Mouse (Mus musculus) skeletal muscle tissue, adult 2 months (tissue): ENCODE data around the gene Gpkow.
"Not testable (repeated sequence)": the region's sequence is repeated elsewhere in the genome, so short reads cannot be mapped to it uniquely, and the experiment has no call there.

ENCODE experiments used
- DNase-seq: peaks from one replicate; pipeline ENCODE4 v3.0.0-alpha.2; 2012; ENCODE audit warnings: low read depth, low spot score

Gene Gpkow

DNA sequence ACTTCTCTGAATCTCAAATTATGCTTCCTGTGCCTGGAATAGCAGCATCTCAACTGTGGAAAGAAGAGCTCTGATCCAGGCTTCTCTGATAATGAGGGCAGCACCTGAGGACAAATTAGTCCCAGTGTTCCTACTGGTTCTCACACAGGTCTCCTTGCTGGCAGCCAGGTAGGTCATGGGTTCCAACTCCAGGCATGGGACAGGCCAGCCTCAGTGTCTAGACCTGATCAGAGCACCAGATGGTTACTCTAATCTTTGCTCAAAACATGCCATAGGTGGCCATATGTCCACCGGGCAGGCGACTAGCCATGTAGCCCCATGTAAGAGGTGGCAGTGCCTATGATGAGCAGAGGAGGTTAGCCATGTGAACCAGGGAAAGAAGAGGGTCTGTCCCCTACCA, 8.6 kb upstream of the Gpkow start:
- DNase-seq = no peak

DNA sequence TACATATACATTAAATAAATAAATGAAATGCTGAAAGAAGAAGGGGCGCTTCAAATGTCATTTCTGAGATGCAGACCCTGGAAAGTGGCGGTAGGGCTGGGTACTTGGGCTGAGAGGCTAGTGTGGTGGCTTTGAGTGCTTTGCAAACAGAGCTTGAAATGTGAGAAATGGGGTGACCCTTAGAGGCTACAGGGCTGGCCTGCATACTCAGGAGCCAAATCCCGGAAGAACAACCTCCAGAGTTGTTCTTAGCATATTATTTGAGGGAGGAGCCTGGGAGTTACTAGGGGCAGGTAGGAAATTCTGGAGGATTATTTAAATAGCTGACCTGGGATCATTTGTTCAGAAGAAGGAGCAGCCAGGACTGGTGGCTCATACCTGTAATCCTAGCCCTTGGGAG, 6.4 kb upstream of the Gpkow start:
- no peak for DNase-seq

DNA sequence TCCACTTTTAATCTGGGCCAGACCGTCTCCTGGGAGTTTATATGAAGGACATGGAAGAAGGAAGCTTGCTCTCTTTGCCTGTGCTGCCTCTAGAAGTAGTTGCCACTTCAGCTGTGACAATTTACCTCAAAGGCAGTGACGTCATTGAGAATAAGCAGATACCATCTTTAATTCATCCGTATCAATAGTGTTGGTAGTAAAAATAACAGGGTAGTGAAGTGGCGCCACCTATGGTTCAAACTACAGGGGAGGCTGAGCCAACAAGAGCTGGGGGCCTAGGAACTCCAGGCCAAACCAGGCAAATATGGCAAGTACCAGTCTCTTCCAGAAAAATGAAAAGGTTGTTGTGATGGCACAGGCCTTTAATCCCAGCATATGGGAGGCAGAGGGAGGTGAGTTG, 4.1 kb upstream of the Gpkow start:
- no peak for DNase-seq

DNA sequence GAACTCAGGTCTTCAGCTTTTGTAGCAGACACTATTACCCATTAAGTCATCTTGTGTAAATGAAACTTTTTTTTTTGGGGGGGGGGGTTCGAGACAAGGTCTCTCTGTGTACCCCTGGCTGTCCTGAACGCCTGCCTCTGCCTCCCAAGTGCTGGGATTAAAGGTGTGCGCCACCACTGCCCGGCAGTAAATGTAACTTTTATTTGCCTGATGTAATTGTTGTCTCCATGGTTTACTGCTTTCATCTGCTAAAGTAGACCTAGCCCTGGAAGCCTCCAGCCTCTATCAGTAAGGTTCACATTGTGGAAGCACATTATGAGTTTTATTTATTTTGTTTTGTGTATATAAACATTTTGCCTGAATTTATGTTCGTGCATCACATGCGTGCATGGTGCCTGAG, 411 bp upstream of the Gpkow start:
- DNase-seq = no peak

DNA sequence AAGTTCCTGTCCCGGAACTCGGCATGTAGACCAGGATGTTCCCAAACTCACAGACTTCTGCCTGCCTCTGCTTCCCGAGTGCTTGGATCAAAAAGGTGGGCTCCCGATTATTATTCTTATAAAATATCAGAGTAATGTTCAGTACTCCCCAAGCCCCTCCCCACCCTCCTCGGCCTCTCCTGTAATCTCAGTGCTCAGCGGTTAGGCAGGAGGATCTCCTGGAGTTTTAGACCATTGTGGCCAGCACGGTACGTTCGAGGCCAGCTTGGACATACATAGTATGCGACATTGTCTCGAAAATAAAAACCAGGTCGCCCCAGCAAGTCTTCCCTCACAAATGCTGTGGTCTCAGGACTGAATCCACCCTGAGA, 16.8 kb downstream of the Gpkow start:
- DNase-seq = not testable (repeated sequence)

DNA sequence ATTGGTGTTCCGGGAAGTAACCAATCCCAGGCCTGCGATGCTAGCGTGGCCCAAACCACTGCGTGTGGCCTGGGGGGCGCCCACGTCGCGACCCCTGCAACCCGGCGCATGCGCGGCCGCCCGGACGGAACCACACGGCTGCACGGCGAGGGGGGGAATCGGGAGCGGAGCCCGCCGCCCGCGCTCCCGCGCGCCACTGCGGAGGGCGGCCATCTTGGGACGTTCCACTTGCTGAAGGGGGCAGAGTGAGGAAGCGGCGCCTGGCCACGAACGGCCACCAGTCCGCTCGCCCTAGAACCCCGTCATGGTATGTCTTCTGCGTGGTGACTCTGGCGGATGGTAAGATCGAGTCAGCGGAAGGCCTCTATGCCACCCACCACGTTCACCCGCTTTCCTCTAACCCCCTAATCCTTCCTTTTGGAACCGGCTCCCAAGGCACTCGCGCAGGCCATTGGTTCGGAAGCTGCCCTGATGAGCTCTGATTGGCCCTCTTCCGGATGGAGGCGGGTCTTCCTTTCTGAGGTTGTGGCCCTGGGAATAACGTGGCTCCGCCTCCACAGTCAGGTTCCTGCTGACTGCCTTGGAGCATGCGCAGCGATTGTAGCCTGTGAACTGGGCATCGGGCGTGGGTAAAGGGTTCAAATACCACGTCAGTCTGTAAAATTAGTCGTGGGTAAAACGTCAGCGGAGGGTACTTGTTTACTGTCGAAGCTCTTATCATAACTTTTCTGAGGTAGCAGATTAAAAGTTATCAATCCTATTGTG, 17.4 kb downstream of the Gpkow start, which contains the start of gene Wdr45:
TSS of gene Wdr45 (plus strand) at position 199 of the 765 bp plus-strand sequence.
- DNase-seq = peak; percentile 97

DNA sequence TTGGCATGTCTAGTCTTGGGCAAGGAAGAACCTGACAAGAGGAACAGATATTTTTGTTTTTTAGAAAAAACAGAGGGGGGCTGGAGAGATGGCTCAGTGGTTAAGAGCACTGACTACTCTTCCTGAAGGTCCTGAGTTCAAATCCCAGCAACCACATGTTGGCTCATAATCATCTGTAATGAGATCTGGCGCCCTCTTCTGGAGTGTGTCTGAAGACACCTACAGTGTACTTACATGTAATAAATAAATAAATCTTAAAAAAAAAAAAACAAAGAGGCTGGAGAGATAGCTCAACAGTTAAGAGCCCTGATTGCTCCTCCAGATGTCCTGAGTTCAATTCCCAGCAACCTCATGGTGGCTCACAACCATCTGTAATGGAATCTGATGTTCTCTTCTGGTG, 19.1 kb downstream of the Gpkow start:
- not testable (repeated sequence) for DNase-seq

DNA sequence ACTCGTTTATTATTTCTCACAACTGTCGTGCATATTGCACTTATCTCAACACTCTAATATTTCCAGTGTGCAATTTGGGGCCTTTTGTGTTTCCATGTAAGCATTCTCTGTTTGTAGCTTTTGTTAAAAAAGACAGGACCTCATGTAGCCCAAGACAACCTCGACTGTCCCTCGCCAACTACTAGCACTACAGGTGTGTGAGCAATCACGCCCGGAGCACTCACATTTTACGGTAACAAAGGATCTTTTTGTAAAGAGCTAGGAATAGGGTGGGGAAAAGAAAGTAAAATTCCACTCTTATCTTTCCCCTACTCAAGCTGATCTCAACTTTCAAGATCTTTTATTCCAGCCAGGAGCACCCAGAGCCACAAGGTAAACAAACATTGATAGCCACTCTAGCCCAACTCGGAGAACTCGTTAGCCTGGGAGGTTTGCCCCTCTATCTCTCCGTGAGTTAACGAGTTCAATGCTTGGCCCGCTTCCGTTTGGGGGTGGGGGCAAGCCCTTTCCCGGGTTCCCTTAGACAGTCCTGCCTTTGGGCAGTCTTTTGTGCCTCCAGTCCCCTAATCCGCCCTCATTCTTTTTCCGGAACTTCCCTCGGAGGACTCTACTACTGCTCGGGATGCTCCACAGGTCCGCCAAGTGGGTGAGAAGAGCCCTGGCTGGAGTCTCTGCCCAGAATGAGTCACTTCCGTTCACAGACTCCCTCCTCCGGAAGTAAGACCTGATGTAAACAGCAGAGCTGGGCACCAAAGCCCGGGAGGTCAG, 24.8 kb downstream of the Gpkow start, which contains the start of gene Gm45208:
TSS of gene Gm45208 (plus strand) at position 732 of the 768 bp plus-strand sequence.
- DNase-seq = peak; percentile 59

DNA sequence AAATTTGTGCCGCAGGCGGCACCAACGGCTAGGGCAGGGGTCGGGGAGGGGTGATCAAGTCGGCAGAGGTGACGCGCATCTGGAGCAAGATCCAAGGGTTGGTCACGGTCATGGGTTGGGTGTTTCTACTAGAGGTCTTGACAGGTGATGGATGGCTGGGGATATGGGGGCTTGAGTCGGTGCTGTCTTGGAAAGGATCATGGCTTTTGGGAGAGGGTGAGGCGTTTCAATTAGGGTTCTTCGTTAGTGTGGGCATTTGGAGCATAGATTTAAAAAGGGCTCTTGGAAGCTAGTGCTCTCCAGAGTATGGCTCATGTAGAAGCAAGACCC, 25.3 kb downstream of the Gpkow start:
- no peak for DNase-seq

DNA sequence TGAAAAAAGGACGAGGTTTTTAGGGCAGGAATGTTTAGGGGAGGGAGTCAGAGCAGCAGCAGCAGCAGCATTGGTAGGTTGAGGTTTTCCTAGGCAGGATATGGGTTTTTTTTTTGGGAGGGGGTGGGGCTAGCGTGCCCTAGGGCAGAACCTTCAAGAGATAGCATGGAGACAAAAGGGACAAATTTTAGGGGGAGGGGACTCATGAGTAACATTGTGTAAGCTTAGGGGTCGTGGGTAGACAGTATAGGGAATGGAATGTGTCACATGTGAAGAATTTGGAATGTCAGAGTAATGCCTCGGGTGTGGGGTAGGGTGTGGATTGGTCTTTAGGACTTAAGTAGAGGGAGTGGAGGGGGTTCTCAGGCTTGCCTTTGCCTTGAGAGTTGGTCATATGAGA, 25.8 kb downstream of the Gpkow start:
- no peak for DNase-seq

DNA sequence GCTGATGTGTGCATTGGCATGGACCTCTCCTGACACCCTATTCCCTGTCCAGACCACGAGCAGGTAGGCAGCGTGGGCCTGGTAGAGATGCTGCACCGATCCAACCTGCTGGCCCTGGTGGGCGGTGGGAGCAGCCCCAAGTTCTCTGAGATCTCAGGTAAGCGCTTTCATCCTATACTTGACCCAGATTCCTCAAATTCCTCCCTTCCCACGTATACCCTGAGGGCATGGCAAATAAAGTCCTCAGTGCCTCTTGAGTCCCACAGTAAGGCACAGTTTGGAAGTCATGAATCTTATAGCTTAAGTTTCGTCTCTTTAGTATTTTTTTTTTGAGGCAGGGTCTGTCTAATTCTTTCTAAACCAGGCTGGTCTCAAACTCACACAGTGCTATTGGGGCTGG, 27.2 kb downstream of the Gpkow start:
- no peak for DNase-seq

DNA sequence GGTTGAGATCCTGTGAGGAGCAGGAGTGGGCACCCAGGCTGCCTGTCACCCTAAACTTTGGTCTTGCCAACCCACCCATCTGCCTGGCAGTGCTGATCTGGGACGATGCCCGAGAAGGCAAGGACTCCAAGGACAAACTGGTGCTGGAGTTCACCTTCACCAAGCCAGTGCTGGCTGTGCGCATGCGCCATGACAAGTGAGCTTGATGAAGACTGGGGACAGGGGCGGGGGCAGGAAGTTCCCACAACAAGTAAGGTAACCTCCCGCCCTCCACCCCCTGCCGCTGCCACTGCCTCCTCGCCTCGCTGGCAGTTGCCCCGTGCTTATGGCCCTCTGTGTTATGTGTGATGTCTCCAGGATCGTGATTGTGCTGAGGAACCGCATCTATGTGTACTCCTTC, 28.9 kb downstream of the Gpkow start:
- DNase-seq = no peak

DNA sequence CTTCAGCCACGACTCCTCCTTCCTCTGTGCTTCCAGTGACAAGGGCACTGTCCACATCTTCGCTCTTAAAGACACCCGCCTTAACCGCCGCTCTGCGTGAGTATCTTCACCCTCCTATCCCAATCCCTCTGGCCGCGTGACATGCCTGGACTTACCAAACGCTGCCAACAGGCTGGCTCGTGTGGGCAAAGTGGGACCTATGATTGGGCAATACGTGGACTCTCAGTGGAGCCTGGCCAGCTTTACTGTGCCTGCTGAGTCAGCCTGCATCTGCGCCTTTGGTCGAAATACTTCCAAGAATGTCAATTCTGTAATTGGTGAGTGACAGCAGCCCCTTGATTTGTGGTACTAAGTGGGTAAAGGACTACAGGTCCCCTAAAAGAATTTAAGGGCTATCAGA, 30.2 kb downstream of the Gpkow start:
- DNase-seq = no peak

DNA sequence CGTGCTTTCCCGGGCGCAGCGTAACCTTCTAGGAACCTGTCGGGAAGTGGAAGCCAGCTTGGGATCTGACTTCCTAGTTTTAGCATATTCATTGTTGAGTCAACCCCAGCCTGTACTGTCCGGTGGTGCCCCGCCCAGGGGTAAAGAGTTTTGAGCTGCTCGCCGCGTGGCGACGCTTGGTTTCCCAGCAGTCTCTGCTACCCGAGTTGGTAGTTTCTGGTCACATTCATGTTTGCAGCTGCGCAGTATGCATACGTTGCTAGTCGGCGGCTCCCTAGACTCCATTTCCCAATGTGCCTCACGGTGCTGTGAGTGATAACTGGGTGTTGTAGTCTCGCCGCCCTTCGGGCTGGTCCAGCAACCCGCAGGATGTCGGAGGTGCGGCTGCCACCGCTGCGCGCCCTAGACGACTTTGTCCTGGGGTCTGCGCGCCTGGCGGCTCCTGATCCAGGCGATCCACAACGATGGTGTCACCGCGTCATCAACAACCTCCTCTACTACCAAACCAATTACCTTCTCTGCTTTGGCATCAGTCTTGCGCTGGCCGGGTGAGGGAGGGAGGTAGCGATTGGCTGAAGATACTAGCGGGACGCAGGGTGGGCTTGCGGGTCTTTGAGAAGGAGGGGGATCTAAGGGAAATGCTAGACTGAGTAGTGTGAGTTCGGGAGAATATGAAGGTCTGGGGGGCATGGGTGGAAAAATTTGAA, 31.4 kb downstream of the Gpkow start, which contains the start of gene Praf2:
TSS of gene Praf2 (plus strand) at position 225 of the 707 bp plus-strand sequence.
- peak; percentile 88 for DNase-seq

DNA sequence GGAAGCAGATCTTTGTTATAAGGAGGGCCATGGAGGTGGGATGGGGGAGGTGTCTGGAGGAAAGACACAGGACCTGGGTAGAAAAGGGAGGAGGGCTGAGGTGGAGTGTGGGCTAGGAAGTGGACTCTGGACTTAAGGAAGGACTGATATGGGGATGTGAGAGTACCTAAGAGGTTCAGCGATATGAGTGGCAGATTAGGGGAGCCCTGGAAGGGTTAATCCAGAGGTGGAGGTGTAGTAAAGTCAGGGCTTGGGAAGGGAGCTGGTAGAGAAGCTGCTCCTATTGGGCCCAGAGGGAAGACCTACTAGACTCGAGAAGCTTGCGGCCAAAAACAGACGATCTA, 32.0 kb downstream of the Gpkow start:
- no peak for DNase-seq

DNA sequence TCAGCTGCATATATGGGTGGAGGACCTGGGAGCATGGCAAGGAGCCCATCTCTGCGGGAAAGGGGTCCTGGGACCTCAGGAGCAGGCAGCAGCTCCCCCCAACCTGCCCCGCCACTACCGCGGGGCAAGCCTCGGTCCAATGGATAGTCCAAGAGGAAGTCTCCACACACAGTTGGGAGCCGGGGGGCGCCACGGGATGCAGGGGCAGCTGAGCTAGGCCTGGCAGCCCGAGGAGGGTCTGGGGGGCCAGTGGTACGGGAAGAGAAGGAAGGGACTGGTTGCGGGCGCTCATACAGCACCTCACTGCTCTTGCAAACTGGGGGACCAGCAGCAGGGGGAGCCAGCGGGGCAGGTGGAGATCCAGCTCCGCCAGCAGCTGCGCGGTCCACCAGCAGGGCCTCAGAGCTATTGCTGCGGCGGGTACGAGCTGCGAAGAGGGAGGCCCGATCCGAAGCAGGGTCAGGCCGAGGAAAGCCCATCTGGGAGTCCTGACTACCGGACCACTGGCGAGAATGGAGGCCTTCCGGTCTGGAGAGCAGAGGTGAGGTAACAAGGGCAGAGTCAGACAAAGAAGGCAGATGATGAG, 36.7 kb downstream of the Gpkow start:
- DNase-seq = no peak

DNA sequence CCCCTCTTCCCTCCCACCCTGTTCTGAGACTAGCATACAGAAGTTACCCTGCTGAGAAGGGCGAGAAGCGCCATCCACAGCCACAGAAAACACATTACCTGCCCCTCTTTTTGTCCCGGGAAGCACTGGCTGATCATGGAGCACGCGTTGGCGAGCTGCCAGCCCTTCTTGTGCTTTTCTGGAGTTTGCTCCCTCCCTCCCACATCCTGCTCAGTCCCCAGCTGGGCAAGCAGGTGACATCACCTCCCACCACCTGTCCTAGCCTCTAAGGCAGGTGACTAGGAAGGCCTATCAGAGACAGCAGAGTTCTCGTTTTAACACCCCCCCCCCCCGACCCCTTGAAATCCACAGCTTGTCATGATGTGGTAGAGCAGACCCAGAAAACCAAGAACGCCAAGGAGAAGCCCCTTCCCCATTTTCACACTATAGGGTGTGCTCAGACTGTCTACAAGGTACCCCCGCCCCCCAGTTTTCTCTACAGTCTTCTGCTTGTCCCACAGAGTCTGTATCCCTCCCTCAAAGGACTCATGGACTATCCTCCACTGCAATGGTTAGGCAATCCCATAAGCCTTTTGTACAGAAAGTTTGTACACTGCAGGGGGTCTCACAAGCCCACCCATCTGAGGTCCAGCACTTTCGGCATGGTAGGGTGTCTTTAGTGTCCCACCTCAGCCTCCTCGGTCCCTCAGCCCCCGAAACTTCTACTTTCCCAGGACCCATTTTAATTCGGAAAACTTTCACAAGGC, 42.6 kb downstream of the Gpkow start:
- DNase-seq = no peak

DNA sequence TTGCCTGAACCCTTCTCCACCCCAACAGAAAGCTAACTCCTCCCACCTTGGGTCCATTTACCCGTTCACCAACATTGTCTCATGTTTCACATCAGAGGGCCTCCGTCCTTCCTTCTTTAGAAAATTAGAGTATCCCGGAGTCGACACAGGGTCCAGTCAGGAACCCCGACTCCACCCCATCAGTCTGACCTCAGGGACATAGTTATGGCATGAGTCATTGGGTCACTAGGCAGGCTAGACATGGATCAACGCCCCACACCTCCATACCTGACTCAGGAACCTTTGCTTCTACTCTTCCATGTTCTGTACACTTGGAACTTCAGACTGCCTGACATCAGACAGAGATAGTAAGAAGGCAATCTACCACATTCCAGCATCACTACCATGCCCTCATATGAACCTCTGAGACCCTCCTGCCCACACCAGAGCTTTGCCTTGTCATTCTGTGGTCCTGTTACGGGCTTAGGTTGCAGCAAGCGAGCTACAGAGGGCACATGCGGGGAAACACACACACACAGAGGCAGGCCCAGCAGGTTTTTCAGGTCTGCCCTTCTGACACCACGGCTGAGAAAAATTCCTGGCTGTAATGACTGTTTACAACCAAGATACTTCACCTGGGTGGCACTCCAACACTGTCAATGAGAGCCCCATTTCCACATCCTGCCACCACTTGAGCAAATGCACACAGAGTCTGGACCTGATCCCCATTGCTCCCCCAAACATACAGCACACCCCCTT, 43.3 kb downstream of the Gpkow start:
- DNase-seq = no peak

DNA sequence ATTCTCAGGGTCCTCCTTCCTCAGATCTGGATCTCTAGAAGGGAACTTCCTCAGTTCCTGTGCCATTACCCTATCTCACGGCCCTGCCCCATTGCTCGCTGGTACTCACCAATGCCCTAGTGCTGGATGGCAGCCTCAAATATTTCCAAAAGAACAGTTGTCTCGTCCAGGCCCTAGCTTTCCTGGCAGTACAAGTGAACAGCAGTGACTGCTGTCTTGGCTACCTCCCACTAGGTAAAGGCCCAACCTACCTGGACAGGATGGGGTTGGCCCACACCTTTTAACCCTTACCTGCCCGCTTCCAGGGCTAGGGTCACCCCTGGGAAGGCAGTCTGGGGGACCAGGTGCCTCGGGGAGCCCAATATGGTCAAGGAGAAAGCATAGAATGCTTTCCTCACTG, 44.2 kb downstream of the Gpkow start:
- DNase-seq = no peak

DNA sequence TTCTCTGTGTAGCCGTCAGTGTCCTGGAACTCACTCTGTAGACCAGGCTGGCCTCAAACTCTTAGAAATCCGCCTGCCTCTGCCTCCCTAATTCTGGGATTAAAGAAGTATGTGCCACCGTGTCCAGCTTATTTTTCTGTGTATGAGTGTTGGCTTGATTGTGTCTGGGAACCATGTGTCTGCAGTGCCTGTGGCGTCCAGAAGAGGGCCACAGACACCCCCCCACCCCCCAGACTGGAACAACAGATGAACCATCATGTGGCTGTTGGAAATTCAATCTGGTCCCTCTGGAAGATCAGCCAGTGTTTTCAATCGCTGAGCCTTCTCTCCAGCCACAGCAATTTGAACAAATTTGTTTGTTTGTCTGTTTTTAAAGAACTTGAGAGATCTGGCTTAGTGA, 46.5 kb downstream of the Gpkow start:
- no peak for DNase-seq

DNA sequence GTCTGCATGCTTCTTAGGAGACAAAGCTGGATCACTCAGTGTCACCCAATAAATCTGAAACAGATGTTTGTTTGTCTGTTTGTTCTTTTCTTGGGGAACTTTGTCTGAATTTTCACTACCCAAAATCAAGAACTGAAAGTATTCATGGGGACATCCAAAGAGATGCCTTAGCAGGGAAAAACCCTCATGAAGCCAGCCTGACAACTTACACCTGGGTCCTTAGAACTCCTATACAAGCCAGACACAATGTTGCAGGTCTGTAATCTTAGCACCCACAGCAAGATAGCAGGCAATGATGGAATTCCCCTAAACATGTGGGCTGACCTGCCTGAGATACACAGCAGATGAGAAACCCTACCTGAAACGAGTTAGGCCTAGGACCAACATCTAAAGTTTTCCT, 48.0 kb downstream of the Gpkow start:
- no peak for DNase-seq
